Mouse (Mus musculus) hindbrain, embryonic 16.5 days (tissue): ENCODE measurements around the gene Tmem121b. TPM values are rescaled to one million over a fixed set of nuclear protein-coding genes. Genes with fewer than 3 reads are reported as not detected.
A peak's percentile ranks its signal among the peaks of the same experiment; 100 is the strongest.

Experiments
- ATAC-seq: fragments of 200-750 bp; cut with Nextera tagmentation; 2 replicates; pipeline ENCODE4 v1.8.0; 2017; ENCODE audit warnings: moderate TSS enrichment, moderate library complexity
- H3K27ac ChIP-seq: fragments of 300-500 bp; sonication (generic); 2 replicates; pipeline ENCODE4 v1.5.1; 2014; ENCODE audit warnings: low read depth, mild to moderate bottlenecking, control low read depth, low read length, moderate library complexity
- H3K27me3 ChIP-seq: fragments of 300-500 bp; sonication (generic); replicated peaks from 2 replicates; pipeline ENCODE4 v1.6.1; 2014; ENCODE audit warnings: low read length; ENCODE audit not compliant: control insufficient read depth, insufficient read depth
- H3K36me3 ChIP-seq: fragments of 300-500 bp; sonication (generic); 2 replicates; pipeline ENCODE4 v1.6.1; 2014; ENCODE audit warnings: mild to moderate bottlenecking, low read length, moderate library complexity, mixed read lengths; ENCODE audit not compliant: control insufficient read depth, insufficient read depth
- H3K4me1 ChIP-seq: fragments of 300-500 bp; sonication (generic); 2 replicates; pipeline ENCODE4 v1.6.1; 2014; ENCODE audit warnings: low read depth, low read length; ENCODE audit not compliant: control insufficient read depth, insufficient read depth
- H3K4me2 ChIP-seq: fragments of 300-500 bp; sonication (generic); 2 replicates; pipeline ENCODE4 v1.6.1; 2014; ENCODE audit warnings: mild to moderate bottlenecking, low read length, control low read depth, moderate library complexity
- H3K4me3 ChIP-seq: fragments of 300-500 bp; sonication (generic); 2 replicates; pipeline ENCODE4 v1.5.1; 2014; ENCODE audit warnings: mild to moderate bottlenecking, low read length, control low read depth, moderate library complexity
- H3K9ac ChIP-seq: fragments of 300-500 bp; sonication (generic); 2 replicates; pipeline ENCODE4 v1.6.1; 2014; ENCODE audit warnings: low read depth, mild to moderate bottlenecking, control low read depth, low read length, moderate library complexity
- H3K9me3 ChIP-seq: fragments of 300-500 bp; sonication (generic); 2 replicates; pipeline ENCODE4 v1.6.1; 2014; ENCODE audit warnings: mild to moderate bottlenecking, low read length, moderate library complexity; ENCODE audit not compliant: control insufficient read depth
- whole genome bisulfite sequencing: fragments of 180-500 bp; shearing (Covaris S2); extraction: QIAGEN DNeasy Blood & Tissue Kit; methylation state at CpG from one replicate; pipeline ENCODE4 v1.1.7; 2014; 5-methylcytosine and 5-hydroxymethylcytosine counted together
- polyA plus RNA-seq: library from polyadenylated mRNA; unstranded; fragments of >200 nt; fragmentation: Nextera tagmentation; extraction: Ambion mirVana; gene quantifications from 2 replicates; pipeline ENCODE4 v1.2.1, GENCODE M21; 2015

Tmem121b gene
- polyA plus RNA-seq: 2.6 and 2.7 TPM in 2 replicates

DNA sequence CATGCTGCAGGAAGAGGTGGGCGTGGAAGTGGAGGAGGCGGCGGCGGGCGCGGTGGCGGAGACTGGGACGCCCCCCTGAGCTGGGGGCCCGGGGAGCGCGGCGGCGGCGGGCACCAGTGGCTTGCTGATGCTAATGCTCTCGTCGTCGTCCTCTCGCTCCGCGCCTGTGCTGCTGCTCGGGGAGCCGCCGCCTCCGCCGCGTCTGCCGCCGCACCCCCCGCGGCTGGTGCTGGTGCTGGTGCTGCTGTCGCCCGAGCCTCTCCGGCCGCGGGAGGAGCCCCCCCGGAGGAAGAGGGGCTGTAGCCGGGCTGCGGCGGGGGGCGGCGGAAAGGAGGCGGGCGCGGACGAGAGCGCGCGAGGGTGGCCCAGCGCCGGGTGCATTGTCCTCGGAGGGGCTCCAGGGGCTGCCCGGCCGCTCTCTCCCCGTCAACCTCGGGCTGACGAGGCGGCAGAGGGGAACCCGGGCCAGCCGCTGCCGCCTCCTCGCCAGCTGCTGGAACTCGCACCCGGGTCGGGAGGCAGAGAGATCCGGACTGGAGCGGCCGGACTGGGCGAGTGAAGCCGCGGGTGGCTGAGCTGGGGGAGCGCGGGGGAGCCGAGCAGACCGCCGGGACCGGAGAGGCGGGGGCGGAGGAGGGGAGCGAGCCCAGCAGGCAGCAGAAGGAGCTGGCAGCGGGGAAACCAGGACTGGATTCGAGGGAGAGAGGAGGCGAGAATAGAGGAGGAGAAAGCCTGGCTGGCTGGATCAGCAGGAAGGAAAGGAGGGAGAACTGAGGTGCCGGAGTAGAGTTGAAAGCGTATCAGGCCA, at the start of gene Tmem121b:
TSS of gene Tmem121b (minus strand) at position 434 of the 808 bp plus-strand sequence.
- Histone ChIP-seq H3K27ac (peak within 1 kb of the TSS; percentile 94), H3K4me2 (peak within 1 kb of the TSS; percentile 80), H3K4me1 (peaks cover 48% of the 10 kb centered on the region), H3K27me3 (0 out of 2 replicates have a peak, but pooled peaks cover 2% of the 10 kb centered on the region), H3K9me3 (no peaks in the 10 kb centered on the region), H3K4me3 (peak within 1 kb of the TSS; percentile 78), H3K36me3 (no peaks in the 10 kb centered on the region), H3K9ac (peak within 1 kb of the TSS; percentile 93)
- peak; percentile 85 for ATAC-seq
- under 1% methylated on average over 60 of the region's 84 CpGs for WGBS

DNA sequence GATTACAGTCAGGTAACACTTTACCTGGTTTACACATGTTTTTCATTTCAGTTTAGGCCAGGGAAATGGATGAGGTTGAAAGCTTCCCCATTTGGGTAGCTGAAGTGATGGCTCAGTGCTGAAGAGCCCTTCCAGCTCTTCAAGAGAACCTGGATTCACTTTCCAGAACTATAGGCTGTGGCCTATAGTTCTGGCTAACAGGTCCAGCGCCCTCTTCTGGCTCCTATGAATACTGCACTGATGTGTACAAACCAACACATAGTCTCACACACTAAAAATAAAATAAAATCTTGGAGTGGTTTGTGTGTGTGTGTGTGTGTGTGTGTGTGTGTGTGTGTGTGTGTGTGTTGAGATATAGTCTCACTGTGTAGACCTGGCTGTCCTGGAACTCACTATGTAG, 48.5 kb upstream of the Tmem121b start:
- H3K27me3 ChIP-seq: no peaks in the 10 kb centered on the region

GRCm38 (mm10) chr6:120541386-120541785, 47.8 kb upstream of the Tmem121b start:
- 35% methylated on average over 2 of the region's 2 CpGs for WGBS
- Histone ChIP-seq H3K9me3 (no peaks in the 10 kb centered on the region), H3K27me3 (no peaks in the 10 kb centered on the region), H3K4me2 (no peak overlapping the region), H3K4me3 (no peak overlapping the region), H3K36me3 (no peaks in the 10 kb centered on the region), H3K27ac (no peak overlapping the region), H3K4me1 (peaks cover 6% of the 10 kb centered on the region), H3K9ac (no peak overlapping the region)
- no peak for ATAC-seq

More for the DNA sequence above, 48.5 kb upstream of the Tmem121b start:
- no peaks in the 10 kb centered on the region for H3K36me3 ChIP-seq
- no peak overlapping the region for H3K4me3 ChIP-seq
- ATAC-seq: no peak
- H3K9me3 ChIP-seq: no peaks in the 10 kb centered on the region
- no peak overlapping the region for H3K4me2 ChIP-seq
- WGBS: 31% methylated on average over 1 of the region's 1 CpGs
- H3K27ac ChIP-seq: no peak overlapping the region
- peaks cover 6% of the 10 kb centered on the region for H3K4me1 ChIP-seq
- no peak overlapping the region for H3K9ac ChIP-seq

DNA sequence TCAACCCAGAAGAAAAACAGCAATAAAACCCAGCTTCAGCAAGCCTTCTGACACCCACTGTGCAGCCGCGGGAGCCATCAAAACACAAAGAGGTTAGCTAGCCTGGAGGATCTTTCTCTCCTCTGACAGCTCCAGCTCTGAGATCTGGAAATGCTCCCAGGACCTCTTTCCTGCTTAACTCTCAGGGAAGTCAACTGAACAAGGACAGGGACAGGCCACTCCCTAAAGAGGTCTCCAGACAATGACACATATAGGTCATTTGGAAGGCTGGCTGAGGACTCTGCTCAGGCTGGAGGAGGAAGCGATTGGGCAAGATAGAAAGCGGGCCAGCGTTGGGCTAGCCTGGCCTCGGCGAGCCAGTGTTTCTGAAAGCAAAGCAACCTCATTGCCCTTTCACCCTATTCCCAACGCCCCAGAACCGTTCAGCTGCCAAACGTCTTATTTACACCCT, 46.2 kb upstream of the Tmem121b start:
- peak; percentile 25; the same call in 1 of the 2 replicates for ATAC-seq
- 35% methylated on average over 10 of the region's 10 CpGs for WGBS
- 0 out of 2 replicates have a peak overlapping the region, but pooled peaks have one; percentile 18 for H3K9ac ChIP-seq

GRCm38 (mm10) chr6:120539132-120539759, 45.6 kb upstream of the Tmem121b start:
- 3% methylated on average over 16 of the region's 16 CpGs for WGBS
- no peaks in the 10 kb centered on the region for H3K9me3 ChIP-seq
- peaks cover 6% of the 10 kb centered on the region for H3K4me1 ChIP-seq
- ATAC-seq: peak; percentile 93
- peak overlapping the region; percentile 57 for H3K27ac ChIP-seq
- peak overlapping the region; percentile 38 for H3K4me3 ChIP-seq
- H3K9ac ChIP-seq: peak overlapping the region; percentile 64
- H3K4me2 ChIP-seq: peak overlapping the region; percentile 75
- no peaks in the 10 kb centered on the region for H3K36me3 ChIP-seq
- H3K27me3 ChIP-seq: no peaks in the 10 kb centered on the region

More for the DNA sequence above, 46.2 kb upstream of the Tmem121b start:
- Histone ChIP-seq H3K36me3 (no peaks in the 10 kb centered on the region), H3K9me3 (no peaks in the 10 kb centered on the region), H3K4me2 (no peak overlapping the region; the same call in 1 of the 2 replicates), H3K27me3 (no peaks in the 10 kb centered on the region), H3K4me3 (no peak overlapping the region), H3K27ac (peak overlapping the region; percentile 57; the same call in 1 of the 2 replicates), H3K4me1 (peaks cover 6% of the 10 kb centered on the region)

DNA sequence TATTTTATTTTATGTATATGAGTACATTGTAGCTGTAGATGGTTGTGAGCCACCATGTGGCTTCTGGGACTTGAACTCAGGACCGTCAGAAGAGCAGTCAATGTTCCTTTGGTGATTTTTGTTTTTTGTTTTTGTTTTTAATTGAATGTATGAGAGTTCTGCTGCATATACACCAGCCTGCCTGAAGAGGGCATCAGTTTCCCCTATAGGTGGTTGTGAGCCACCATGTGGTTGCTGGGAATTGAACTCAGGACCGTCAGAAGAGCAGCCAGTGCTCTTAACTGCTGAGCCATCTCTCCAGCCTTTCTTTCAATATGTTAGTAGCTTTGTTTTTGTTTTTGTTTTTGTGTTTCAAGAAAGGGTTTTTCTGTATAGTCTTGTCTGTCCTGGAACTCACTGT, 42.7 kb upstream of the Tmem121b start:
- WGBS: 78% methylated on average over 2 of the region's 2 CpGs
- no peak overlapping the region for H3K4me3 ChIP-seq

GRCm38 (mm10) chr6:120532594-120532993, 39.0 kb upstream of the Tmem121b start:
- H3K4me2 ChIP-seq: no peak overlapping the region
- no peak for ATAC-seq
- no peak overlapping the region for H3K27ac ChIP-seq
- peaks cover 24% of the 10 kb centered on the region for H3K4me1 ChIP-seq
- no peaks in the 10 kb centered on the region for H3K27me3 ChIP-seq
- H3K36me3 ChIP-seq: no peaks in the 10 kb centered on the region
- H3K9ac ChIP-seq: no peak overlapping the region
- no peaks in the 10 kb centered on the region for H3K9me3 ChIP-seq
- WGBS: 97% methylated on average over 1 of the region's 1 CpGs
- no peak overlapping the region for H3K4me3 ChIP-seq

More for the DNA sequence above, 42.7 kb upstream of the Tmem121b start:
- Histone ChIP-seq H3K36me3 (no peaks in the 10 kb centered on the region), H3K9me3 (no peaks in the 10 kb centered on the region), H3K9ac (no peak overlapping the region), H3K4me2 (no peak overlapping the region), H3K4me1 (peaks cover 10% of the 10 kb centered on the region), H3K27ac (no peak overlapping the region), H3K27me3 (no peaks in the 10 kb centered on the region)
- ATAC-seq: no peak

GRCm38 (mm10) chr6:120531020-120531965, 37.7 kb upstream of the Tmem121b start, which contains the start of gene Hdhd5:
TSS of gene Hdhd5 (minus strand) at chr6:120531319.
- peak within 1 kb of the TSS; percentile 94 for H3K9ac ChIP-seq
- no peaks in the 10 kb centered on the region for H3K27me3 ChIP-seq
- H3K27ac ChIP-seq: peak within 1 kb of the TSS; percentile 70
- no peaks in the 10 kb centered on the region for H3K9me3 ChIP-seq
- H3K4me1 ChIP-seq: peaks cover 24% of the 10 kb centered on the region
- ATAC-seq: peak; percentile 98
- no peaks in the 10 kb centered on the region for H3K36me3 ChIP-seq
- peak within 1 kb of the TSS; percentile 71 for H3K4me3 ChIP-seq
- peak within 1 kb of the TSS; percentile 62 for H3K4me2 ChIP-seq
- WGBS: under 1% methylated on average over 73 of the region's 75 CpGs
